Mouse (Mus musculus) kidney, adult 2 months (tissue): ENCODE results near the gene Dusp1. TPM values are rescaled to one million over a fixed set of nuclear protein-coding genes. Genes with fewer than 3 reads are reported as not detected.

Experiments used
- DNase-seq: peaks from one replicate; pipeline ENCODE4 v3.0.0; 2021
- H3K27ac ChIP-seq: fragments of 200-500 bp; 2 replicates; pipeline ENCODE4 v1.5.1; 2012; ENCODE audit warnings: low read depth, low read length, control low read depth, inconsistent platforms; ENCODE audit not compliant: insufficient read depth
- H3K27me3 ChIP-seq: fragments of 200-500 bp; replicated peaks from 2 replicates; pipeline ENCODE4 v1.6.1; 2012; ENCODE audit warnings: mild to moderate bottlenecking, moderate library complexity, low read length, inconsistent platforms; ENCODE audit not compliant: control insufficient read depth, insufficient read depth
- H3K36me3 ChIP-seq: fragments of 200-500 bp; 2 replicates; pipeline ENCODE4 v1.6.1; 2012; ENCODE audit warnings: mild to moderate bottlenecking, moderate library complexity, low read length, inconsistent platforms; ENCODE audit not compliant: control insufficient read depth, insufficient read depth
- H3K4me1 ChIP-seq: fragments of 200-500 bp; 2 replicates; pipeline ENCODE4 v1.6.1; 2011; ENCODE audit warnings: low read length; ENCODE audit not compliant: control insufficient read depth, insufficient read depth
- H3K4me3 ChIP-seq: fragments of 200-500 bp; 2 replicates; pipeline ENCODE4 v1.5.1; 2011; ENCODE audit warnings: mild to moderate bottlenecking, low read depth, low read length, control low read depth; ENCODE audit not compliant: insufficient read depth
- CTCF ChIP-seq: fragments of 200-500 bp; conservative IDR thresholded peaks from 2 replicates; pipeline ENCODE4 v1.5.1; 2011; ENCODE audit warnings: low read depth, mild to moderate bottlenecking, control low read depth, low read length, moderate library complexity, mixed read lengths; ENCODE audit not compliant: insufficient read depth, insufficient read length
- POLR2A ChIP-seq: fragments of 200-500 bp; IDR thresholded peaks from one replicate; pipeline ENCODE4 v1.6.1; 2011; ENCODE audit warnings: low read depth, low read length, control low read depth
- WGBS: fragments of 180-500 bp; shearing (Covaris S2); methylation state at CpG from one replicate; pipeline ENCODE4 v1.1.7; 2018; 5-methylcytosine and 5-hydroxymethylcytosine counted together
- polyA plus RNA-seq: library from polyadenylated mRNA; depleted of rRNA; stranded (reverse); fragments of >200 nt; gene quantifications from 2 replicates; pipeline ENCODE4 v1.2.3, GENCODE M21; 2012

Gene Dusp1
- polyA plus RNA-seq, 1 experiment, result 52.4 TPM

- 94% methylated on average over 11 of the region's 11 CpGs for WGBS
- H3K27ac ChIP-seq, result no peak overlapping the region
- peaks cover 39% of the 10 kb centered on the region for H3K4me1 ChIP-seq
- TF ChIP-seq POLR2A, result no peak
- no peak for TF ChIP-seq CTCF
- H3K4me3 ChIP-seq, result no peak overlapping the region
- no peaks in the 10 kb centered on the region for H3K36me3 ChIP-seq
- DNase-seq, result no peak
- no peaks in the 10 kb centered on the region for H3K27me3 ChIP-seq
Observed at GRCm38 (mm10) chr17:26578771-26579170, 16.8 kb upstream of the Dusp1 start.

- Histone ChIP-seq H3K27ac (no peak overlapping the region), H3K4me3 (no peak overlapping the region), H3K36me3 (no peaks in the 10 kb centered on the region), H3K4me1 (peaks cover 33% of the 10 kb centered on the region), H3K27me3 (no peaks in the 10 kb centered on the region)
- DNase-seq, result no peak
- WGBS, result 66% methylated on average over 7 of the region's 7 CpGs
- TF ChIP-seq CTCF (no peak), POLR2A (no peak)
Observed at GRCm38 (mm10) chr17:26578162-26578561, 16.2 kb upstream of the Dusp1 start.

DNA sequence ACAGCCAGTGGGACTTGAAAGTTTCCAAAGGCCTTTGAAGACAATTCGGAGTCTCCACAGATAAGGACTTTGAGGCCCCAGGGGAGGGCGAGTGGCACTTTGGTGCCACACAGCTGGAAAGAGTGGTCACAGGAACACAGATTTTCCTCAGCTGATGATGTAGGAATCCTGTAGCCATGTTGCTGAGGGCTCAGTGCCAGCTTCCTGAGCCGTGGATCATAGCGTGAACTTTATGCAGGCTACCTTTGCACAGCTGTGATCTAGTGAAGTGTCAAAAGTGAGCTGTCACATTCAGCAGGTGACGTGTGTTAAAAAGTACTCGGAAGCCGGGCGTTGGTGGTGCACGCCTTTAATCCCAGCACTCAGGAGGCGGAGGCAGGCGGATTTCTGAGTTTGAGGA lies 15.4 kb upstream of the Dusp1 start:
- Histone ChIP-seq H3K4me3 (no peak overlapping the region), H3K4me1 (peaks cover 24% of the 10 kb centered on the region), H3K27ac (no peak overlapping the region), H3K27me3 (no peaks in the 10 kb centered on the region), H3K36me3 (no peaks in the 10 kb centered on the region)
- DNase-seq, result peak; percentile 75
- TF ChIP-seq POLR2A (no peak), CTCF (no peak)
- 59% methylated on average over 11 of the region's 11 CpGs for WGBS

- Histone ChIP-seq H3K4me3 (no peak overlapping the region), H3K4me1 (peaks cover 20% of the 10 kb centered on the region), H3K27me3 (no peaks in the 10 kb centered on the region), H3K27ac (no peak overlapping the region), H3K36me3 (no peaks in the 10 kb centered on the region)
- TF ChIP-seq CTCF (no peak), POLR2A (no peak)
- DNase-seq, result peak; percentile 67
- WGBS, result 47% methylated on average over 7 of the region's 7 CpGs
Observed at GRCm38 (mm10) chr17:26576833-26577232, 14.9 kb upstream of the Dusp1 start.

GRCm38 (mm10) chr17:26575786-26576690 lies 14.1 kb upstream of the Dusp1 start:
- Histone ChIP-seq H3K4me1 (peaks cover 15% of the 10 kb centered on the region; the same call in 1 of the 2 replicates), H3K36me3 (no peaks in the 10 kb centered on the region), H3K4me3 (no peak overlapping the region), H3K27me3 (no peaks in the 10 kb centered on the region), H3K27ac (no peak overlapping the region)
- WGBS, result 90% methylated on average over 12 of the region's 12 CpGs
- TF ChIP-seq CTCF (no peak), POLR2A (no peak)
- no peak for DNase-seq

DNA sequence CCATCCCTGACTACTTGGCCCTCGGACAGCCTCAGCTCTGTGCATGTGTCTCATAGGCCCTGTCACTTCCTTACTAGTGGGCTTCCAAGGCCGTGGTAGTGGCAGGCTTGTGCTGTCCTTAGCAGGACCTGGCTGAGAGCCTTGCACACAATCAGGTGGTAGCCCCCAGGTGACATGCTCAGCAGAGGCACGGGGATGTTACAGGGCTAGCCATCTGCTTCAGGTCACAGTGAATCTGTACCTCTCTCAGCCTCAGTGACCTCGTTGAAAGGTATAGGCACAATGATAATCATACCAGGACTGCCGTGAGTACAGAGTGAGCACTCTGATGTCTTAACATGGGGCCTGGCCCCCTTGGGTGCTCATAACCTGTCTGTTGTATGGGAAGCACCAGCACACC lies 12.8 kb upstream of the Dusp1 start:
- H3K27me3 ChIP-seq, result no peaks in the 10 kb centered on the region
- no peak for DNase-seq
- H3K4me1 ChIP-seq, result peaks cover 15% of the 10 kb centered on the region; the same call in 1 of the 2 replicates
- 84% methylated on average over 5 of the region's 5 CpGs for WGBS
- no peak overlapping the region for H3K4me3 ChIP-seq
- no peaks in the 10 kb centered on the region for H3K36me3 ChIP-seq
- no peak overlapping the region for H3K27ac ChIP-seq
- TF ChIP-seq POLR2A (no peak), CTCF (no peak)

DNA sequence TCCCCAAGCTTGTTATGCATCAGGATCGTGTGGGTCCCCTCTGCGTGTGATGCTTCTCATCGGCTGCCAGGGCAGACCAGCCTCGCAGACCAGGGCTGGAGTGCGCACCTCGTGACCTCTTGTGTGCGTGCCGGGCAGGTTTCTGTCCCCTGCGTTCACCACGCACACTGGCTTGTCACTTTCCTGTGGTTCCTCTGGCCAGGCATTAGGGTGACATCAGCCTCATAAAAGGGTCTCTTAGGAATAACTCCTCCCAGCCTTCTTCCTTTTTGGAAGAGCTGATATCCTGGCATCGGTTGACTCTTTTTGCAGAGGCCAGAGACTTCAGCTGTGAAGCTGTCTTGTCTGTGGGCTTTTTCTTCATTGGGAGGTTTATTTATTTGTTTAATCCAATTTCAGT lies 12.2 kb upstream of the Dusp1 start:
- Histone ChIP-seq H3K27me3 (no peaks in the 10 kb centered on the region), H3K4me3 (no peak overlapping the region), H3K4me1 (peaks cover 15% of the 10 kb centered on the region; the same call in 1 of the 2 replicates), H3K27ac (no peak overlapping the region), H3K36me3 (no peaks in the 10 kb centered on the region)
- TF ChIP-seq CTCF (no peak), POLR2A (no peak)
- DNase-seq, result peak; percentile 46
- 70% methylated on average over 11 of the region's 11 CpGs for WGBS
